Mouse (Mus musculus) midbrain, postnatal 0 days (tissue): ENCODE data around the gene Ptpn3. TPM values are rescaled to one million over a fixed set of nuclear protein-coding genes. Genes with fewer than 3 reads are reported as not detected.

Experiments
- ATAC-seq: fragments of 200-750 bp; cut with Nextera tagmentation; 2 replicates; pipeline ENCODE4 v1.8.0; 2017; ENCODE audit warnings: moderate number of reproducible peaks, mild to moderate bottlenecking, moderate TSS enrichment, moderate library complexity; ENCODE audit not compliant: low FRiP score
- DNase-seq: peaks from one replicate; pipeline ENCODE4 v3.0.0-alpha.2; 2015; ENCODE audit warnings: low spot score
- H3K27ac ChIP-seq: fragments of 300-500 bp; sonication (generic); 2 replicates; pipeline ENCODE4 v1.5.1; 2014; ENCODE audit warnings: low read depth, mild to moderate bottlenecking, low read length, mixed read lengths
- H3K27me3 ChIP-seq: fragments of 300-500 bp; sonication (generic); 2 replicates; pipeline ENCODE4 v1.6.1; 2014; ENCODE audit warnings: low read length, control low read depth, mixed read lengths; ENCODE audit not compliant: insufficient read depth
- H3K36me3 ChIP-seq: fragments of 300-500 bp; sonication (generic); 2 replicates; pipeline ENCODE4 v1.6.1; 2014; ENCODE audit warnings: low read length, control low read depth, mixed read lengths; ENCODE audit not compliant: insufficient read depth
- H3K4me1 ChIP-seq: fragments of 300-500 bp; sonication (generic); 2 replicates; pipeline ENCODE4 v1.6.1; 2014; ENCODE audit warnings: mild to moderate bottlenecking, control low read depth, antibody characterized with exemption, low read length, mixed read lengths; ENCODE audit not compliant: insufficient read depth
- H3K4me2 ChIP-seq: fragments of 300-500 bp; sonication (generic); 2 replicates; pipeline ENCODE4 v1.6.1; 2014; ENCODE audit warnings: low read depth, mild to moderate bottlenecking, low read length, mixed read lengths; ENCODE audit not compliant: poor library complexity, severe bottlenecking
- H3K4me3 ChIP-seq: fragments of 300-500 bp; sonication (generic); 2 replicates; pipeline ENCODE4 v1.5.1; 2014; ENCODE audit warnings: low read depth, mild to moderate bottlenecking, low read length, moderate library complexity
- H3K9ac ChIP-seq: fragments of 300-500 bp; sonication (generic); replicated peaks from 2 replicates; pipeline ENCODE4 v1.6.1; 2014; ENCODE audit warnings: mild to moderate bottlenecking, low read length, moderate library complexity, mixed read lengths; ENCODE audit not compliant: poor library complexity, severe bottlenecking
- H3K9me3 ChIP-seq: fragments of 300-500 bp; sonication (generic); 2 replicates; pipeline ENCODE4 v1.6.1; 2016; ENCODE audit warnings: low read length, control low read depth
- CTCF ChIP-seq: IDR thresholded peaks from 2 replicates; pipeline ENCODE4 v1.5.1; 2016; ENCODE audit warnings: antibody characterized with exemption, mild to moderate bottlenecking
- WGBS: fragments of 180-500 bp; shearing (Covaris S2); extraction: QIAGEN DNeasy Blood & Tissue Kit; methylation state at CpG from one replicate; pipeline ENCODE4 v1.1.7; 2014; 5-methylcytosine and 5-hydroxymethylcytosine counted together
- polyA plus RNA-seq: library from polyadenylated mRNA; unstranded; fragments of >200 nt; fragmentation: Nextera tagmentation; extraction: Ambion mirVana; gene quantifications from 2 replicates; pipeline ENCODE4 v1.2.1, GENCODE M21; 2015
- total RNA-seq: library from RNA; depleted of rRNA; stranded (reverse); fragments of >200 nt; gene quantifications from 2 replicates; pipeline ENCODE4 v1.2.3, GENCODE M21; 2014

Gene Ptpn3
- total and polyA plus RNA-seq, 2 experiments from 2014 or later: 1.9 to 6.2 TPM

DNA sequence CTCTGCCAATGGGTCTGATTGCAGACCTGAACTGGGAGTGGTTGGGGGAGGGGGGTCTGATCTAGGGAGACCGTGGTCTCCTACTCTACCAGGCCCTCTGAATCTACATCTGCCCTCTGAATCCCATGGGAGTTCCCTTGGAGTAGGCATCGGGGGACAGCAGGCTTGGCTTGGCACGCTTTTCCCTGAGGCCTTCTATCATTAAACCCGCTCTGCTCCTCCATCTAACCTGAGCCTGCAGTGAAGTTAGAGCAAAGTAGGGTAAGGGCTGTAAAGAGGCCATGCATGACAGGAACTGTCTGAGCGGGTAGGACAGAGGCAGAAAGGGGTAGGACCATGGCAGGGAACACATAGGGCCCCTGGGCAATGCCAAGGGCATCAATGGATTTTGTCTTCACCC, 9.0 kb downstream of the Ptpn3 start:
- no peaks in the 10 kb centered on the region for H3K4me1 ChIP-seq
- no peak for TF ChIP-seq CTCF
- ATAC-seq: no peak
- 93% methylated on average over 5 of the region's 5 CpGs for WGBS
- H3K9me3 ChIP-seq: no peaks in the 10 kb centered on the region
- no peaks in the 10 kb centered on the region for H3K36me3 ChIP-seq
- no peak overlapping the region for H3K9ac ChIP-seq
- H3K4me2 ChIP-seq: no peak overlapping the region
- no peak overlapping the region for H3K27ac ChIP-seq
- no peak for DNase-seq
- H3K27me3 ChIP-seq: no peaks in the 10 kb centered on the region
- H3K4me3 ChIP-seq: no peak overlapping the region

DNA sequence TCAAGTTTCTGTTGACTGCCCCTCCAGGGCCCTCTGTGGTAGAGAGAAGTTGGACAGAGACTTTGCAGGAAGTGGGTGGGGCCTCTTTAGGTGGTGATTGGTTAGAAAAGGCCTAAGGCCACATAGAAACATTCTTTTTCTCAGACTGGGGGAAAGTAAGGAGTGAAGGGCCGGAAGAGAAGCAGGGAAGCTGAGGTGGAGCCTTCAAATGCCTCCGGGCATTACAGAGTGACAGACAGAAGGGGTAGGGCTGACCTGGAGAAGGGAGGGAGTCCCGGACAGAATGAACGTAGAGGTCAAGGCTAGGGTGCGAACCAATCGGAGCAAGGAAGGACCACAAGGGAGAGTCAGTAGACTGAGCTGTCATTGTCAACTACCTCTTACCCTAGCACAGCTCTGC, 11.6 kb downstream of the Ptpn3 start:
- no peak overlapping the region for H3K27ac ChIP-seq

GRCm38 (mm10) chr4:57287808-57288207, 13.8 kb downstream of the Ptpn3 start:
- DNase-seq (no peak), ATAC-seq (no peak)
- Histone ChIP-seq H3K9ac (no peak overlapping the region), H3K4me2 (no peak overlapping the region), H3K27ac (no peak overlapping the region), H3K4me3 (no peak overlapping the region), H3K27me3 (no peaks in the 10 kb centered on the region), H3K36me3 (no peaks in the 10 kb centered on the region), H3K4me1 (no peaks in the 10 kb centered on the region), H3K9me3 (no peaks in the 10 kb centered on the region)
- 91% methylated on average over 3 of the region's 3 CpGs for WGBS
- TF ChIP-seq CTCF: no peak

More for the DNA sequence above, 11.6 kb downstream of the Ptpn3 start:
- Histone ChIP-seq H3K4me3 (no peak overlapping the region), H3K4me1 (no peaks in the 10 kb centered on the region), H3K36me3 (no peaks in the 10 kb centered on the region), H3K27me3 (no peaks in the 10 kb centered on the region), H3K9ac (no peak overlapping the region), H3K9me3 (no peaks in the 10 kb centered on the region), H3K4me2 (no peak overlapping the region)
- no peak for ATAC-seq
- 94% methylated on average over 6 of the region's 6 CpGs for WGBS
- no peak for DNase-seq
- no peak for TF ChIP-seq CTCF

DNA sequence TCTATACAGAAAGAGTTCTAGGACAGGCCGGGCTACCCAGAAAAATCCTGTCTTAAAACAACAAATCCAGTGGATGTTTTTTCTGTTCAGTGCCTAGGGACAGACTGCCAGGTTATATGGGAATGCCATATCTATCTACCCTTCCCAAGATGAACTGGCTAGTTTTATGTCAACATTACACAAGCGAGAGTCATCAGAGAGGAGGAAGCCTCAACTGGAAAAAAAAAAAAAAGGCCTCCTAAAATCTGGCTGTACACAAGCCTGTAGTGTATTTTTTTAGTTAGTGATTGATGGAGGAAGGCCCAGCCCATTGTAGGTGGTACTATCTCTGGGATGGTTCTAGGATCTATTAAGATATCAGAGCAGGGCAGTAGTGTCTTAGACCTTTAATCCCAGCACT, 16.4 kb downstream of the Ptpn3 start:
- Histone ChIP-seq H3K27ac (no peak overlapping the region), H3K36me3 (no peaks in the 10 kb centered on the region), H3K4me3 (no peak overlapping the region), H3K4me1 (no peaks in the 10 kb centered on the region), H3K9ac (no peak overlapping the region), H3K27me3 (no peaks in the 10 kb centered on the region), H3K4me2 (no peak overlapping the region), H3K9me3 (no peaks in the 10 kb centered on the region)
- WGBS: 90% methylated on average over 2 of the region's 2 CpGs
- ATAC-seq (no peak), DNase-seq (no peak)
- TF ChIP-seq CTCF: no peak

DNA sequence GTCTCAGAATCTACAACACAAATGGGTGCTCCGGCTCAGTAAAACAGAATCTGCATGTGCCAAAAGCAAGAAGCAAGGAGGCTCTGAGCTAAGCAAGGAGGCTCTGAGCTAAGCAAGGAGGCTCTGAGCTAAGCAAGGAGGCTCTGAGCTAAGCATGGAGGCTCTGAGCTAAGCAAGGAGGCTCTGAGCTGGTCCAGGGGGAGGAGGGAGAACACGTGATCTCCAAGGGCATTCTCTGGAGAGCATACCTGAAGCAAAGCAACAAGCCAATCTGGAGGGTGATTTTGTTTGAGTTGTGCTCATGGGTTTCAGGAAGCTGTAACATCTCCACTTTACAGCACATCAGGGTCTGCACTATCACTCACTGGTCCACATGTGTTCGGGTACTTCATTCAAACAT, 18.4 kb downstream of the Ptpn3 start:
- H3K4me2 ChIP-seq: no peak overlapping the region
- no peaks in the 10 kb centered on the region for H3K36me3 ChIP-seq
- DNase-seq (no peak), ATAC-seq (no peak)
- H3K27me3 ChIP-seq: no peaks in the 10 kb centered on the region
- TF ChIP-seq CTCF: no peak
- H3K4me3 ChIP-seq: no peak overlapping the region
- 81% methylated on average over 3 of the region's 3 CpGs for WGBS
- H3K9ac ChIP-seq: no peak overlapping the region
- H3K4me1 ChIP-seq: no peaks in the 10 kb centered on the region
- no peaks in the 10 kb centered on the region for H3K9me3 ChIP-seq
- H3K27ac ChIP-seq: no peak overlapping the region

DNA sequence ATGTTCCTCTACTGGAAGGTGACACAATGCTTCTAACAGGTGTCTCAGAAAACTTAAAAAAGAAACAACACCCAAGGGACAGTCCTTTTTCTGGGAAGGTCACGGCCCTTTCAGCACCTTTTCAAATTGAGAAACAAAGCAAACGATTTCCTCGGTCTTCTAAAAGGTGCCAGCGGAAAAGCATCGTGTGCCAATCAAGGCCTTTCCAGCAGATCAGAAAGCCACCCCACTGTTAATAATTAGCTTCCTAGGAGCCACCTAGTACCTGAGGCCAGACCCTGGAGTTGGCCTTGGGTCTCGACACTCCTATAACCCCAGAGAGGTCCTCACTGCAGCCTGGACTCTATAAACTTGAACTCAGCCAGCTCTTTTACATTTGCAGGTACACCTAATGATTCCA, 19.0 kb downstream of the Ptpn3 start:
- ATAC-seq (no peak), DNase-seq (no peak)
- H3K9ac ChIP-seq: no peak overlapping the region
- H3K4me1 ChIP-seq: no peaks in the 10 kb centered on the region
- TF ChIP-seq CTCF: no peak
- WGBS: 82% methylated on average over 6 of the region's 6 CpGs
- no peak overlapping the region for H3K4me2 ChIP-seq
- no peak overlapping the region for H3K4me3 ChIP-seq
- H3K36me3 ChIP-seq: no peaks in the 10 kb centered on the region
- H3K9me3 ChIP-seq: no peaks in the 10 kb centered on the region
- H3K27me3 ChIP-seq: no peaks in the 10 kb centered on the region
- no peak overlapping the region for H3K27ac ChIP-seq
